Mouse (Mus musculus): Measurements from ENCODE around the gene Olfr222. TPM values are rescaled to one million over a fixed set of nuclear protein-coding genes. Genes with fewer than 3 reads are reported as not detected.

The Olfr222 gene
- polyA plus RNA-seq, 1 experiment from 2014 or later: not detected

DNA sequence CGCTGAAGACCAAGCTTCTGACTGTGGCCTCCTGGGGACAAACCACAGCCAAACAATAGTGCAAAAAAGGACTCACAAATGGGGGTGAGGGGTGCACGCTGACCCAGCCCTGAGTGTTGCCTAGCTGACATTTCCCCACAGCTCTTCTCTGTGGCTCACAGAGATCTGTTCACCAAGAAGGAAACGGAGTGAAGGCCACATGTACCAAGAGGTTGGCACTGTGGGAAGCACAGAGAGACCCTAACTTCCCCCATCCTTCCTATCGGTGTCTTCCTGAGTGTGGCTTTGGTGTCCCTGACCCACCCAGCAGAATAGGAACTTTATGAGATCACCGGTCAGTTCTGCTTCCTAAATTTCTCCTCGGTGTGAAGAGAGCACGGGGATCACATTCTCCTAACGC, 21.5 kb downstream of the Olfr222 start:
- Histone ChIP-seq H3K9ac (ENCODE audit: low read length) (no peak overlapping the region), H3K27ac (ENCODE audit: low read length) (no peak overlapping the region), H3K27me3 (ENCODE audit: control insufficient read depth, insufficient read depth, low read length) (no peaks in the 10 kb centered on the region), H3K36me3 (ENCODE audit: control insufficient read depth, insufficient read depth, low read length) (no peaks in the 10 kb centered on the region), H3K4me1 (ENCODE audit: control insufficient read depth, insufficient read depth, low read length) (no peaks in the 10 kb centered on the region), H3K9me3 (replicated peaks; ENCODE audit: control insufficient read depth, low read length) (no peaks in the 10 kb centered on the region), H3K4me2 (ENCODE audit: low read depth, low read length) (no peak overlapping the region), H3K4me3 (replicated peaks; ENCODE audit: low read length) (no peak overlapping the region)
- WGBS: 77% methylated on average over 8 of the region's 8 CpGs
- no peak for ATAC-seq (ENCODE audit: insufficient read depth, low FRiP score)

DNA sequence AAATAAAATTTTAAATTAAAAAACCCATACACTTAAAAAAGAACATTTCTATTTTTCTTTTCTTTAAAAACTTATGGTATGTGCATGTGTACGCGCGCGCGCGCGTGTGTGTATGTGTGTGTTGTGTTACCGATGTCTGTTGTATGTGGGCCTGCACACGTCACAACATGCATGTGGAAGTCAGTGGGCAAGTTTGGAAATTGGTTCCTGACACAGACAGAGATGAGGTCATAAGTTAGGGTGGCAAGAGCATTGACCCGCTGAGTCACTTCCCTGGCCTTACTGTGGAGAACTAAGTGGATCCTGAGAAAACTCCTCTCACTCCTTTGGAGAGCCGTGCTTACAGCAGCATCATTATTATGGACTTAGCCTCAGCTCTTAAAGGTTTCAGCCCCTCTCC, 21.9 kb downstream of the Olfr222 start:
- no peak for ATAC-seq (ENCODE audit: insufficient read depth, low FRiP score)
- H3K4me3 ChIP-seq (replicated peaks; ENCODE audit: low read length): no peak overlapping the region
- no peak overlapping the region for H3K9ac ChIP-seq (ENCODE audit: low read length)
- H3K4me1 ChIP-seq (ENCODE audit: control insufficient read depth, insufficient read depth, low read length): no peaks in the 10 kb centered on the region
- no peaks in the 10 kb centered on the region for H3K27me3 ChIP-seq (ENCODE audit: control insufficient read depth, insufficient read depth, low read length)
- H3K9me3 ChIP-seq (replicated peaks; ENCODE audit: control insufficient read depth, low read length): no peaks in the 10 kb centered on the region
- no peak overlapping the region for H3K27ac ChIP-seq (ENCODE audit: low read length)
- no peak overlapping the region for H3K4me2 ChIP-seq (ENCODE audit: low read depth, low read length)
- WGBS: 93% methylated on average over 11 of the region's 11 CpGs
- no peaks in the 10 kb centered on the region for H3K36me3 ChIP-seq (ENCODE audit: control insufficient read depth, insufficient read depth, low read length)

DNA sequence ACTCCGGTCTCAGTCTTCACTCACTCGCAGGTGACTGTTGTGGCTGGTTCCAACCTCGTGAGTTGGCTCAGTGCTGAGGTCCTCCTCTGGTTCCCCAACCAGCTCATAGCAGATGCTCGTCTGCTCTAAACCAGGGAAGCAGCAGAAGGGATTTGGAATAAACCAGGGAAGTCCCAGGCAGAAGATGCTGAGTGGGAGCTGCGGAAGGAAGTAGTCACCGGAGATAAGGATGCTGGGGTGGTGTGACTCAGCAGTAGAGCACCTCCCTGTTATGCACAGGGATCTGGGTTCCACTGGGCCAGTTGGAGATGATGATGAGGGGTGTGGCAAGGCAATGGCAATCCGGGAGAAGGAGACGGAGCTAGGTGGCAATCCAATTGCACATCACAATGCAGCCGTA, 32.0 kb downstream of the Olfr222 start:
- no peak overlapping the region for H3K4me2 ChIP-seq (ENCODE audit: low read depth, low read length)
- no peaks in the 10 kb centered on the region for H3K36me3 ChIP-seq (ENCODE audit: control insufficient read depth, insufficient read depth, low read length)
- H3K9me3 ChIP-seq (replicated peaks; ENCODE audit: control insufficient read depth, low read length): no peaks in the 10 kb centered on the region
- 83% methylated on average over 9 of the region's 9 CpGs for WGBS
- no peak for ATAC-seq (ENCODE audit: insufficient read depth, low FRiP score)
- H3K4me1 ChIP-seq (ENCODE audit: control insufficient read depth, insufficient read depth, low read length): no peaks in the 10 kb centered on the region
- H3K4me3 ChIP-seq (replicated peaks; ENCODE audit: low read length): no peak overlapping the region
- H3K9ac ChIP-seq (ENCODE audit: low read length): no peak overlapping the region
- H3K27ac ChIP-seq (ENCODE audit: low read length): no peak overlapping the region
- no peaks in the 10 kb centered on the region for H3K27me3 ChIP-seq (ENCODE audit: control insufficient read depth, insufficient read depth, low read length)

DNA sequence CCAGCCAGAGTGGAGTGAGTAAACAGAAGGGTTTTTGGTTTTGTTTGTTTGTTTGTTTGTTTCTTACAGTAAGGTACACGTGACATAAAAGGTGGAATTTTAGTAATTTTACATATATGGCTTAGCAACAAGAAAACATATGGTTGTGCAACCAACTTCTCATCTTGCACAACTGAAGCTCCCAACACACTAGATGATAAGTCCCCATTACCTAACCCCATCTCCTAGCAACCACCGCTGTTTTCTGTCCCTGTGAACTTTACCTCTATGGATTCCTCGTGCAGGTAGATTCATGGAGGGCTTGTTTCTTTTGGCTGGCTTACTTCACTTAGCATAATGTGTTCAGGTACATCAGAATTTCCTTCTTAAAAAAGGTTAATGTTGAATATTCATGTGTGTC, 32.7 kb downstream of the Olfr222 start:
- WGBS: 72% methylated on average over 3 of the region's 3 CpGs
- Histone ChIP-seq H3K4me3 (replicated peaks; ENCODE audit: low read length) (no peak overlapping the region), H3K4me2 (ENCODE audit: low read depth, low read length) (no peak overlapping the region), H3K4me1 (ENCODE audit: control insufficient read depth, insufficient read depth, low read length) (peaks cover 2% of the 10 kb centered on the region), H3K27me3 (ENCODE audit: control insufficient read depth, insufficient read depth, low read length) (no peaks in the 10 kb centered on the region), H3K27ac (ENCODE audit: low read length) (no peak overlapping the region), H3K9me3 (replicated peaks; ENCODE audit: control insufficient read depth, low read length) (no peaks in the 10 kb centered on the region), H3K9ac (ENCODE audit: low read length) (no peak overlapping the region), H3K36me3 (ENCODE audit: control insufficient read depth, insufficient read depth, low read length) (no peaks in the 10 kb centered on the region)
- no peak for ATAC-seq (ENCODE audit: insufficient read depth, low FRiP score)

DNA sequence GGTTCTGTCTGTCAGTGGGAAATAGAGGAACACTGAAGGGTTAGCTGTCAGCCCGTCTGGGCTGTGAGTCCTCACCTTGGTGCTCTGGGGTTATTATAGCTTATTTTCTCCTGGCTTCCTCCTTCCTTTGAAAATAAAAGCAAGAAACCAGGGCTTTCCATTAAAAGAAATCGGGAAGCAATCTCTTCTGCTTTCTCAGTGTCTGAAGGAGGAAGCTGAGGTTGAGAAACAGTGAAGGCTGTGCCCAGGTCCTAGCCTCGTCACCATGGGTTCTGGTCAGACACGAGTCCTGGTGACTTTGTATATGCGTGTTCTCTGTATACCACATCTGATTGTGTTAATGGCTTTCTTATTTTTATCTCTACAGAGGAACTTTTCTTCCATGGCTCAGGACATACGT, 33.6 kb downstream of the Olfr222 start:
- H3K4me2 ChIP-seq (ENCODE audit: low read depth, low read length): no peak overlapping the region
- WGBS: 66% methylated on average over 6 of the region's 6 CpGs
- H3K36me3 ChIP-seq (ENCODE audit: control insufficient read depth, insufficient read depth, low read length): no peaks in the 10 kb centered on the region

DNA sequence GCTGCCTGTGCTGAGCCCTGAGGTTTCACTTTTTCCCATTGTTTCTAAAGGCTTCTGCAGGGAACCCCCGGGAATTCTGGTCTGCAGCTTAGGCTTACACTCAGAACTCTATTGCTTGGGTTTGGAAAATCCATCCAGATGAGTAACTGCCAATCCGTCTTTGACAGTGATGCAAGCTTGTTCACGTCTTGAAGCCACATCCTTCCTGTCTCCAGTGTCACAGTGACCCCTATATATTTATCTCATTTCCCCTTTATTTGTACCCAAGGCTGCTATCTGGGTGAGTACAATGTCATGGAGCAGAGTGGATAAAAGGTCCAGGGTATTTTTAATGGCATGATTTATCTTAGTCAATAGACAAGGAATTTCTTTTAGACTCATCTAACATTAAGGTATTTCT, 34.7 kb downstream of the Olfr222 start, which contains the start of gene Nlrp3:
Gene Nlrp3, plus strand, starts transcription at position 245 of the 400 bp plus-strand sequence.
- ATAC-seq (ENCODE audit: insufficient read depth, low FRiP score): no peak
- H3K4me2 ChIP-seq (ENCODE audit: low read depth, low read length): no peak within 1 kb of the TSS
- H3K27ac ChIP-seq (ENCODE audit: low read length): no peak within 1 kb of the TSS
- H3K9ac ChIP-seq (ENCODE audit: low read length): no peak within 1 kb of the TSS
- H3K36me3 ChIP-seq (ENCODE audit: control insufficient read depth, insufficient read depth, low read length): no peaks in the 10 kb centered on the region
- no peak within 1 kb of the TSS for H3K4me3 ChIP-seq (replicated peaks; ENCODE audit: low read length)
- peaks cover 10% of the 10 kb centered on the region for H3K4me1 ChIP-seq (ENCODE audit: control insufficient read depth, insufficient read depth, low read length)
- 47% methylated on average over 3 of the region's 3 CpGs for WGBS
- H3K9me3 ChIP-seq (replicated peaks; ENCODE audit: control insufficient read depth, low read length): no peaks in the 10 kb centered on the region
- no peaks in the 10 kb centered on the region for H3K27me3 ChIP-seq (ENCODE audit: control insufficient read depth, insufficient read depth, low read length)

More for the DNA sequence above, 33.6 kb downstream of the Olfr222 start:
- no peaks in the 10 kb centered on the region for H3K9me3 ChIP-seq (replicated peaks; ENCODE audit: control insufficient read depth, low read length)
- peaks cover 10% of the 10 kb centered on the region for H3K4me1 ChIP-seq (ENCODE audit: control insufficient read depth, insufficient read depth, low read length)
- H3K27me3 ChIP-seq (ENCODE audit: control insufficient read depth, insufficient read depth, low read length): no peaks in the 10 kb centered on the region
- H3K9ac ChIP-seq (ENCODE audit: low read length): no peak overlapping the region
- ATAC-seq (ENCODE audit: insufficient read depth, low FRiP score): no peak
- H3K4me3 ChIP-seq (replicated peaks; ENCODE audit: low read length): no peak overlapping the region
- H3K27ac ChIP-seq (ENCODE audit: low read length): no peak overlapping the region

DNA sequence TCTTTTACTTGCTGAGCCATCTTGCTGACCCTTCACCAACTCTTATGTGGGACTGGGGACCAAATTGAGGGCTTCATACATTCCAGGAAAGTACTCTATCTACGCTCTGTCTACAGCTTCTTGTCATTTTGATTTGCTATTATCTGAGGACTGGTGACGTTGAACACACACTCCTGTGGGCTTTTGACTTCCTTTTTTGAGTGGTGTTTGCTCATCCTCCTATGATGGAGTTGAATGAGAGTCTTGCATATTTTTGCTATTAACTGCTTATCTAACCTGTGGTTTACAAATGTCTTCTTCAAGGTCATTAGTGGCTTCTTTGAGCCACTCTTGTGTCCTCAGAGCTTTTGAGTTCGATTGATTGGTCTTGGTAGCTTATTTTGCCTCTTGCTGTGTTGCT, 35.9 kb downstream of the Olfr222 start:
- no peak overlapping the region for H3K27ac ChIP-seq (ENCODE audit: low read length)
- no peak overlapping the region for H3K9ac ChIP-seq (ENCODE audit: low read length)
- H3K4me1 ChIP-seq (ENCODE audit: control insufficient read depth, insufficient read depth, low read length): peaks cover 10% of the 10 kb centered on the region
- no peak overlapping the region for H3K4me3 ChIP-seq (replicated peaks; ENCODE audit: low read length)
- H3K27me3 ChIP-seq (ENCODE audit: control insufficient read depth, insufficient read depth, low read length): no peaks in the 10 kb centered on the region
- H3K9me3 ChIP-seq (replicated peaks; ENCODE audit: control insufficient read depth, low read length): no peaks in the 10 kb centered on the region
- H3K36me3 ChIP-seq (ENCODE audit: control insufficient read depth, insufficient read depth, low read length): no peaks in the 10 kb centered on the region
- 63% methylated on average over 3 of the region's 3 CpGs for WGBS
- ATAC-seq (ENCODE audit: insufficient read depth, low FRiP score): no peak
- H3K4me2 ChIP-seq (ENCODE audit: low read depth, low read length): no peak overlapping the region

DNA sequence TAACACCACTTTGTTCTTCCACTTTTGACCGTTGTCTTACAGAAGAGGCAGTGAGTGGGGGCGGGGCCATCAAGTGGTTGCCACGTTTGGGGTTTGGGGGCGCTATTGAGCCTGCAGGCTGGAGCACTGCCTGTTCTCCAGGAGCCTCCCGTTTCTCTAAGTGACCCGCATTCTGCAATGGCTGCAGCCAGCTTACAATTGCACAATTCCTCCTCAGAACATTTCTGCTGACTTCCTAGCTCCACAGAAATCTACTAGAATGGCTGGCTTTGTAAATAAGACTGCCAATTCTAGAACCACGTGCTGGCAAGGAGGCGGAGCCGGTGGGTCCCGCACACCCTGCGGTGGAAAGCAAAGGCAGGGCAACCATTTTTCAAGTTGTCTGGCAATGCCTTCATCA, 37.6 kb downstream of the Olfr222 start:
- 24% methylated on average over 11 of the region's 11 CpGs for WGBS
- no peaks in the 10 kb centered on the region for H3K36me3 ChIP-seq (ENCODE audit: control insufficient read depth, insufficient read depth, low read length)
- no peaks in the 10 kb centered on the region for H3K9me3 ChIP-seq (replicated peaks; ENCODE audit: control insufficient read depth, low read length)
- H3K9ac ChIP-seq (ENCODE audit: low read length): no peak overlapping the region
- no peak overlapping the region for H3K4me3 ChIP-seq (replicated peaks; ENCODE audit: low read length)
- H3K27ac ChIP-seq (ENCODE audit: low read length): peak overlapping the region; percentile 64
- no peaks in the 10 kb centered on the region for H3K27me3 ChIP-seq (ENCODE audit: control insufficient read depth, insufficient read depth, low read length)
- no peak for ATAC-seq (ENCODE audit: insufficient read depth, low FRiP score)
- H3K4me2 ChIP-seq (ENCODE audit: low read depth, low read length): peak overlapping the region; percentile 28; the same call in 1 of the 2 replicates
- peaks cover 10% of the 10 kb centered on the region for H3K4me1 ChIP-seq (ENCODE audit: control insufficient read depth, insufficient read depth, low read length)

DNA sequence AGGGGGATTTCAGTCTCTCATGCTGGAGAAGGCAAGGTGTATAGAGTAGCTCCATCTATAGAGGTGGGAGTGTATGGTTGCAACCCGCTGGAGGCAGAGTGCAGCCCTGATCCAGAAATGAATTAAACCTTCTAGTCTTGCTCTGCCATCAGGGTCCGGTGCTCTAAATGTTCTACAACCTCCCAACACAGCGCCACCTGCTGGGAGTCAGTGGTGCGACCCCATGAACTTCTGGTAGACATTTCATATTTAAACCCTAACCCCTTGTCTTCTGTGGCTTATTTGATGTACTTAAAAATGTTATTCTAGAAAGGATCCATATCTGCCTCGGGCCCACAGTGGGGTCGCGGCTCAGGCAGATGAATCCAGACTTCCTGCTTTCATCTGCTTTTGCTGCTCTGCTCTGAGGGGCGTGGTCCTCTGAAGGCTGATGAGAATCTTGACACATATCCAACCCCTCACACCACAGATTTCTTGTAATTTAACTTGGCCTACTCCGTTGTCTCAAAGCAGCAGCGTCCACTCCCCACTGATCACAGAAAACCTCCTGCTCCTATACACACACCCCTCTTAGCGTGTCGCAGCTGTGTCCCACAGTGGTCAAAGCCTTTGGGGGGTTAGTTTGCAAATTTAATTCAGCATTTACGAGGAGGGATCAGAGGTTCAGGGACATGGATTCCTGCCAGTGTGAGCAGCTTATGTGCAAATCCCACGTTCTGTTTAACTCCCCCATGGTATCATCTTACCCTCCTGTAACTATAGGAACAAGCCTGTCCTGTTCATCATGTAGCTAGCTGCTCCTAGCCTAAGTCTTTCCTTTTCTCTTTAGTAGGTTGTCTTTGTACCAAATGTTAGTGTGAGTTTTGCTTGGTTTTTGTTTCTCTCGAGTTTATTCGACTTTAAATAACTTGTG, 38.6 kb downstream of the Olfr222 start:
- 0 out of 2 replicates have a peak overlapping the region, but pooled peaks have one; percentile 28 for H3K4me2 ChIP-seq (ENCODE audit: low read depth, low read length)
- no peaks in the 10 kb centered on the region for H3K27me3 ChIP-seq (ENCODE audit: control insufficient read depth, insufficient read depth, low read length)
- WGBS: 56% methylated on average over 16 of the region's 16 CpGs
- H3K4me3 ChIP-seq (replicated peaks; ENCODE audit: low read length): no peak overlapping the region
- H3K9ac ChIP-seq (ENCODE audit: low read length): no peak overlapping the region
- H3K4me1 ChIP-seq (ENCODE audit: control insufficient read depth, insufficient read depth, low read length): peaks cover 10% of the 10 kb centered on the region
- H3K36me3 ChIP-seq (ENCODE audit: control insufficient read depth, insufficient read depth, low read length): no peaks in the 10 kb centered on the region
- H3K9me3 ChIP-seq (replicated peaks; ENCODE audit: control insufficient read depth, low read length): no peaks in the 10 kb centered on the region
- peak; percentile 60; the same call in 1 of the 2 replicates for ATAC-seq (ENCODE audit: insufficient read depth, low FRiP score)
- peak overlapping the region; percentile 64 for H3K27ac ChIP-seq (ENCODE audit: low read length)
